Mouse (Mus musculus) liver, postnatal 0 days (tissue): ENCODE measurements at regions not wholly inside any gene's neighbourhood (a gene's known extent, or its start where the extent isn't known, plus 50 kb on each side); places are given as distances from the start of the nearest gene placed in this dataset.
A peak's percentile ranks its signal among the peaks of the same experiment; 100 is the strongest.

Experiments
- ATAC-seq: fragments of 200-750 bp; cut with Nextera tagmentation; 2 replicates; pipeline ENCODE4 v1.8.0; 2017; ENCODE audit warnings: mild to moderate bottlenecking, moderate library complexity
- DNase-seq: peaks from one replicate; pipeline ENCODE4 v3.0.0-alpha.2; 2016
- H3K27ac ChIP-seq: fragments of 300-500 bp; sonication (generic); 2 replicates; pipeline ENCODE4 v1.5.1; 2014; ENCODE audit warnings: antibody characterized with exemption, moderate library complexity, mild to moderate bottlenecking, low read depth
- H3K27me3 ChIP-seq: fragments of 300-500 bp; sonication (generic); 2 replicates; pipeline ENCODE4 v1.6.1; 2014; ENCODE audit warnings: low read length, control low read depth, mixed read lengths; ENCODE audit not compliant: insufficient read depth
- H3K36me3 ChIP-seq: fragments of 300-500 bp; sonication (generic); replicated peaks from 2 replicates; pipeline ENCODE4 v1.6.1; 2014; ENCODE audit warnings: mild to moderate bottlenecking, control low read depth, low read length, moderate library complexity, mixed read lengths; ENCODE audit not compliant: insufficient read depth
- H3K4me1 ChIP-seq: fragments of 300-500 bp; sonication (generic); 2 replicates; pipeline ENCODE4 v1.6.1; 2014; ENCODE audit warnings: antibody characterized with exemption, mild to moderate bottlenecking, control low read depth; ENCODE audit not compliant: insufficient read depth
- H3K4me2 ChIP-seq: fragments of 300-500 bp; sonication (generic); 2 replicates; pipeline ENCODE4 v1.6.1; 2014; ENCODE audit warnings: low read depth, mild to moderate bottlenecking, low read length, moderate library complexity, mixed read lengths
- H3K4me3 ChIP-seq: fragments of 300-500 bp; sonication (generic); 2 replicates; pipeline ENCODE4 v1.5.1; 2014; ENCODE audit warnings: low read depth, low read length
- H3K9ac ChIP-seq: fragments of 300-500 bp; sonication (generic); replicated peaks from 2 replicates; pipeline ENCODE4 v1.6.1; 2014; ENCODE audit warnings: mild to moderate bottlenecking, moderate library complexity
- H3K9me3 ChIP-seq: fragments of 300-500 bp; sonication (generic); 2 replicates; pipeline ENCODE4 v1.6.1; 2016; ENCODE audit warnings: mild to moderate bottlenecking, control low read depth, low read length, mixed read lengths
- CTCF ChIP-seq: sonication (generic); IDR thresholded peaks from 2 replicates; pipeline ENCODE4 v1.5.1; 2016; ENCODE audit warnings: antibody characterized with exemption, low read depth
- EP300 ChIP-seq: IDR thresholded peaks from 2 replicates; pipeline ENCODE4 v1.6.1; 2016; ENCODE audit warnings: antibody characterized with exemption, low read depth, mild to moderate bottlenecking
- WGBS: fragments of 180-500 bp; shearing (Covaris S2); extraction: QIAGEN DNeasy Blood & Tissue Kit; methylation state at CpG from one replicate; pipeline ENCODE4 v1.1.7; 2014; ENCODE audit not compliant: insufficient replicate concordance; 5-methylcytosine and 5-hydroxymethylcytosine counted together

DNA sequence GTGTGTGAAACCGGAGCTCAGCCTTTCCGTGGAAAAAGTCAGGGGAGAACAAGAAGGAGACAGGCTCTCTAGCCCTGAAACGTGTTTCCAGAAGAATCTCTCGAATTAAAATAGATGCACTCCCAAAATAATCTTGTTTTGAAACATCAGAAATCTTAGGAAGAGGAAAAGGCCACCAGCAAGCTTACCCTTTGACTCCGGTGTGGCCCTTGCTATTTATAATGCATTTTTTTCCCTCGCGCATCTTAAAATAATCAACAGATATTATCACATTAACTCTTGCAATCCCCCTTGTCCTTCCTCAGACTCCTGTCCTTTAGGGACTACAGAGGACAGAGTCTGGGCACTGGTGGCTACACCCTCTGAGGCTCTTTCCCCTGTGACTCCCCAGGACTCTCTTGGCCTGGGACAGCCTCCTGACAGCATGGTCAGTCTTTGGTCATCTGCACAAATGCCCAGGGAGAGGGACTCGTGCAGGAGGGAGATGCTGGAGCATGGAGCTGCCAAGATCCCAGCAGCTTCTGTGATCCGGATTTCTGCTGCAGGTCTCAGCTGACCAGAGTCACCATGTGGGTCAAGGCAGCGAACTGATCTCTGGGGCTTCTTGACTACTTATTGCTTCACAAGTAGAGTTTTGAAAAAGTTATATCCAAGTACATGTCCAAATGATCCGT is 70.3 kb upstream of the Ephb1 start:
- no peak overlapping the region for H3K9ac ChIP-seq
- H3K4me1 ChIP-seq = peaks cover 3% of the 10 kb centered on the region; the same call in 1 of the 2 replicates
- H3K4me2 ChIP-seq = peak overlapping the region; percentile 42; the same call in 1 of the 2 replicates
- no peak for ATAC-seq
- DNase-seq = no peak
- H3K4me3 ChIP-seq = no peak overlapping the region
- H3K36me3 ChIP-seq = no peaks in the 10 kb centered on the region
- H3K9me3 ChIP-seq = no peaks in the 10 kb centered on the region
- H3K27me3 ChIP-seq = no peaks in the 10 kb centered on the region
- 56% methylated on average over 11 of the region's 11 CpGs for WGBS
- no peak overlapping the region for H3K27ac ChIP-seq
- no peak for TF ChIP-seq EP300
- TF ChIP-seq CTCF = no peak

DNA sequence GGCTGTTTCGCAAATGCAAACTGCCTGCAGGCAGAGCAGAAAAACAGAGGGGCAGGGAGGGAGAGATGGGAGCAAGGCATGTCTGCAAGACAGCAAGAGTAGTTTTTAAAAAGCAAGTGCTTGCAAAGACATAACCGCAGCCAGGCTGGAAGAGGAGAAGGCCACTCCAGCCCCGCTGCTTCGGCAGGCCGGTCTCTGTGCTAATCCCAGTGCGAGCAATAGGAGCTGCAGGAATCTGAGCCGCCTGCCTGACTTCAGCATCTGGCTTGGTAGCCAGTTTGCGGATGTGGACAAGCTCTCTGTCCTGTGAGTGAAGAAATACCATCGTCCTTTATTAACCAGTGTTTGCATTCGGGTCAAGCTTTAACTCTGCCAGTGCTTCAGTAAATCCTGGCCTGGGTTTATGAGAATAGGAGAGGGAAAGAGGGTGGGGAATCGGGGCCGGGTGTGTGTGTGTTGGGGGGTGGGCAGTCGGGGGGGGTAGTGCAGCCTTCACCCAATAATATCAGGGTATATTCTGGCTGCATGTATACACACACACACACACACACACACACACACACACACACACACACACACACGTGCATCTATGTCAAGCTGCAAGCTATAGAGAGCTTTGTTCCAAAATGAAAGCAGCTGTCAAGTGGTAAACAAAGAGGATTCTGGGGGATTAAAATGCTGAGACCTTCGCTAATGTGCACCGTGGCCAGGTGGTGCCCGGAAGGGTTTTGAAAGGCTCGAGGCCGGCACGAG is 69.6 kb upstream of the Ephb1 start:
- TF ChIP-seq EP300 (no peak), CTCF (no peak)
- no peaks in the 10 kb centered on the region for H3K27me3 ChIP-seq
- H3K36me3 ChIP-seq = no peaks in the 10 kb centered on the region
- ATAC-seq (peak; percentile 83), DNase-seq (peak; percentile 39)
- WGBS = 18% methylated on average over 20 of the region's 20 CpGs
- H3K4me1 ChIP-seq = peaks cover 3% of the 10 kb centered on the region; the same call in 1 of the 2 replicates
- no peaks in the 10 kb centered on the region for H3K9me3 ChIP-seq
- no peak overlapping the region for H3K9ac ChIP-seq
- H3K4me3 ChIP-seq = no peak overlapping the region
- H3K27ac ChIP-seq = 0 out of 2 replicates have a peak overlapping the region, but pooled peaks have one; percentile 19
- H3K4me2 ChIP-seq = peak overlapping the region; percentile 42

DNA sequence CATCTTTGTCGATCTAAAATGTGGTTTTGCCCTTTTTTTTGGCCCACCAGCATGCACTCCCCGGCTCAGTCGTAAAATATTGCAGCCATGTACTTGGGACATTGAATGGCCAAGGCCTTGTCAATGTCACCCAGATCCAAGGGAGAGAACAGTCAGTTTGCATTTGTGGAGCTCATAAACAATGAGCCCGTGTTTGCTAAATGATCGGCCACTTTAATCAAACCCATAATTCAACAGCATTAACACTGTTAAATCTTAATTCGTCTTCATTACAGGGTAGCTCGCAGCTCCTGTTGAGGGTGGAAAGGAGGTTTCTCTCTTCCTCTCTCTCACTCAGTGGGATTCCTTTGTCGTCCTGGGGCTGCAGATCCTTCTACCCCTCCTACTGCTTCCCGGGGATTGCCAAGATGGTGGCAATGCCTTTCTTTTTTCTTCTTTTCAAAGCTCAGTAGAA is 69.0 kb upstream of the Ephb1 start:
- Histone ChIP-seq H3K27me3 (no peaks in the 10 kb centered on the region), H3K9ac (no peak overlapping the region), H3K4me3 (no peak overlapping the region), H3K4me1 (peaks cover 3% of the 10 kb centered on the region; the same call in 1 of the 2 replicates), H3K4me2 (peak overlapping the region; percentile 41; the same call in 1 of the 2 replicates), H3K27ac (0 out of 2 replicates have a peak overlapping the region, but pooled peaks have one; percentile 19), H3K9me3 (no peaks in the 10 kb centered on the region), H3K36me3 (no peaks in the 10 kb centered on the region)
- ATAC-seq (no peak), DNase-seq (no peak)
- 40% methylated on average over 9 of the region's 9 CpGs for WGBS
- TF ChIP-seq EP300 (no peak), CTCF (no peak)

DNA sequence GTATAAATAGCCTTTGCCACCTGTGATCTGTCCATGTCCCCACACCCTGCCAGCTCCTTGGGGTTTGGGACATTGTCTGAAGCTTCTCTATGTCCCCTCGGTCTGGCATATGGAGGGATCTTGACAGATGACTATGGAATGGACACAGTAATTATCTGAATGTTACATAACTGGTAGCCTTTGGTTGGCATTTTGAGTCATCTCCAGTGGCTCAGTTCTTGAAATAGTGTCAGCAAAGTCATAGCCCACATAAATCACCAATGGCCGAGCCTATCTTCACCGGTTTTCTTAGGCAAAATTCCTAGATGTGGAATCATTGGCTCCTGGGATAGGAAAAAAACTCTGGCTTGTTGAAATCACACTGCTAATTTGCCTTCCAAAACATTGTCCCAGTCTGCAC is 67.3 kb upstream of the Ephb1 start:
- TF ChIP-seq EP300 = no peak
- TF ChIP-seq CTCF = no peak
- H3K27me3 ChIP-seq = no peaks in the 10 kb centered on the region
- WGBS = 76% methylated on average over 3 of the region's 3 CpGs

DNA sequence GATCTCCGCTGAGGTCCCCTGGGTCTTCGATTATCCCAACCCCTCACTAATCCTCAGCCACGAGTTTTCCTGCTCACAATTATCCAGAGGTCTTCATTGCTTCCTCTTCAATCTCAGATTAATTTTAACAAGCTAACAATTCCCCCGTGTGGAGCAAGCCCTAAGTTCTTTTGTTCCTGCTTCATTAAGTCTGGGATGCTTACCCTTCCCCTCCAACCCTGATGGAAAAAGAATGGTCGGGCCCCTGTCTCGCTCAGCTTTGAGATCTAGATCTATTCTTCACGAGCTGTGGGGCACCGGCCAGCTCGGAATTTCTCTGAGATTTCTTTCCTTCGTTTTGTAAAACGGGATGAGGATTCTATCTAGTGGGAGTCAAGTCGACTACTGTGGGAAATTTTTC is 65.7 kb upstream of the Ephb1 start:
- 33% methylated on average over 12 of the region's 12 CpGs for WGBS

More for the DNA sequence above, 67.3 kb upstream of the Ephb1 start:
- H3K9me3 ChIP-seq = no peaks in the 10 kb centered on the region
- H3K4me2 ChIP-seq = no peak overlapping the region
- H3K4me3 ChIP-seq = no peak overlapping the region
- H3K36me3 ChIP-seq = no peaks in the 10 kb centered on the region
- H3K9ac ChIP-seq = no peak overlapping the region
- ATAC-seq (no peak), DNase-seq (no peak)
- no peak overlapping the region for H3K27ac ChIP-seq
- H3K4me1 ChIP-seq = peaks cover 3% of the 10 kb centered on the region; the same call in 1 of the 2 replicates

DNA sequence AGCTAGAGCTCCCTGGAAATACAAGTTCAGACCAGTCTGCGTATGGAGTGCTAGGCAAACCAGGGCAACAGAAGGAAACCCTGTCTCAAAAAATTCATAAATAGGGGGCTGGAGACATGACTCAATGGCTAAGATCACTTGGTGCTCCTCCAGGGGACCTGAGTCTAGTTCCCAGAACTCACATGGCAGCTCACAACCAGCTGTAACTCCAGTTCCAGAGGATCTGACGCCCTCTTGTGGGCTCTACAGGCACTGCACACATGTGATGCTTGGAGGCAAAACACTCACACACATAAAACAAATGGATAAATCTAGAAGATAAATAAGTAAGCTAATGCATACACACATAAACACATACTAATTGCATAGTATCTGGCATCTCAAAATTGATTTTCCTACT is 59.1 kb upstream of the Ephb1 start:
- Histone ChIP-seq H3K36me3 (no peaks in the 10 kb centered on the region), H3K27me3 (no peaks in the 10 kb centered on the region), H3K9ac (no peak overlapping the region), H3K4me2 (no peak overlapping the region), H3K27ac (no peak overlapping the region), H3K4me3 (no peak overlapping the region), H3K9me3 (no peaks in the 10 kb centered on the region), H3K4me1 (no peaks in the 10 kb centered on the region)
- ATAC-seq (no peak), DNase-seq (no peak)
- WGBS = 50% methylated on average over 2 of the region's 2 CpGs
- peak; percentile 29; the same call in 1 of the 2 replicates for TF ChIP-seq CTCF
- no peak for TF ChIP-seq EP300

More for the DNA sequence above, 65.7 kb upstream of the Ephb1 start:
- no peak for ATAC-seq
- H3K9ac ChIP-seq = no peak overlapping the region
- DNase-seq = no peak
- H3K9me3 ChIP-seq = no peaks in the 10 kb centered on the region
- H3K4me2 ChIP-seq = no peak overlapping the region
- peaks cover 3% of the 10 kb centered on the region; the same call in 1 of the 2 replicates for H3K4me1 ChIP-seq
- H3K36me3 ChIP-seq = no peaks in the 10 kb centered on the region
- H3K27me3 ChIP-seq = no peaks in the 10 kb centered on the region
- H3K4me3 ChIP-seq = no peak overlapping the region
- H3K27ac ChIP-seq = no peak overlapping the region
- no peak for TF ChIP-seq CTCF
- TF ChIP-seq EP300 = no peak
